Mouse (Mus musculus) intestine, postnatal 0 days (tissue): Measurements from ENCODE around the gene Peak1. TPM values are rescaled to one million over a fixed set of nuclear protein-coding genes. Genes with fewer than 3 reads are reported as not detected.

ENCODE experiments used
- ATAC-seq: fragments of 200-750 bp; cut with Nextera tagmentation; 2 replicates; pipeline ENCODE4 v1.8.0; 2017; ENCODE audit warnings: mild to moderate bottlenecking, moderate TSS enrichment, moderate library complexity
- H3K27ac ChIP-seq: fragments of 300-500 bp; sonication (generic); 2 replicates; pipeline ENCODE4 v1.5.1; 2014; ENCODE audit warnings: mild to moderate bottlenecking, low read depth, low read length, moderate library complexity
- H3K27me3 ChIP-seq: fragments of 300-500 bp; sonication (generic); replicated peaks from 2 replicates; pipeline ENCODE4 v1.6.1; 2014; ENCODE audit warnings: low read length, mixed read lengths; ENCODE audit not compliant: control insufficient read depth, insufficient read depth
- H3K36me3 ChIP-seq: fragments of 300-500 bp; sonication (generic); 2 replicates; pipeline ENCODE4 v1.6.1; 2014; ENCODE audit warnings: mild to moderate bottlenecking, moderate library complexity; ENCODE audit not compliant: control insufficient read depth, insufficient read depth
- H3K4me1 ChIP-seq: fragments of 300-500 bp; sonication (generic); replicated peaks from 2 replicates; pipeline ENCODE4 v1.6.1; 2014; ENCODE audit warnings: antibody characterized with exemption, low read length, mixed read lengths; ENCODE audit not compliant: control insufficient read depth, insufficient read depth
- H3K4me2 ChIP-seq: fragments of 300-500 bp; sonication (generic); replicated peaks from 2 replicates; pipeline ENCODE4 v1.6.1; 2014; ENCODE audit warnings: low read depth, mild to moderate bottlenecking, moderate library complexity
- H3K4me3 ChIP-seq: fragments of 300-500 bp; sonication (generic); 2 replicates; pipeline ENCODE4 v1.5.1; 2014; ENCODE audit warnings: low read depth, low read length
- H3K9ac ChIP-seq: fragments of 300-500 bp; sonication (generic); 2 replicates; pipeline ENCODE4 v1.6.1; 2014; ENCODE audit warnings: mild to moderate bottlenecking, low read depth, low read length
- H3K9me3 ChIP-seq: fragments of 300-500 bp; sonication (generic); 2 replicates; pipeline ENCODE4 v1.6.1; 2016; ENCODE audit warnings: mixed run types; ENCODE audit not compliant: control insufficient read depth
- CTCF ChIP-seq: sonication (generic); IDR thresholded peaks from 2 replicates; pipeline ENCODE4 v1.5.1; 2016; ENCODE audit warnings: low read depth, mild to moderate bottlenecking, control low read depth, antibody characterized with exemption, moderate library complexity
- WGBS: fragments of 180-500 bp; shearing (Covaris S2); extraction: QIAGEN DNeasy Blood & Tissue Kit; methylation state at CpG from one replicate; pipeline ENCODE4 v1.1.7; 2014; 5-methylcytosine and 5-hydroxymethylcytosine counted together
- polyA plus RNA-seq: library from polyadenylated mRNA; unstranded; fragments of >200 nt; fragmentation: Nextera tagmentation; extraction: Ambion mirVana; gene quantifications from 2 replicates; pipeline ENCODE4 v1.2.1, GENCODE M21; 2015

Peak1 gene
- polyA plus RNA-seq, 1 experiment from 2014 or later = 5.9 TPM

GRCm38 (mm10) chr9:56304526-56304925 is 113.3 kb downstream of the Peak1 start:
- no peak overlapping the region for H3K27ac ChIP-seq
- H3K9me3 ChIP-seq = no peaks in the 10 kb centered on the region
- no peaks in the 10 kb centered on the region for H3K36me3 ChIP-seq
- H3K4me1 ChIP-seq = no peaks in the 10 kb centered on the region
- ATAC-seq = no peak
- H3K4me2 ChIP-seq = no peak overlapping the region
- no peak for TF ChIP-seq CTCF
- H3K27me3 ChIP-seq = no peaks in the 10 kb centered on the region
- no peak overlapping the region for H3K9ac ChIP-seq
- 89% methylated on average over 2 of the region's 2 CpGs for WGBS
- H3K4me3 ChIP-seq = no peak overlapping the region

- Histone ChIP-seq H3K27ac (no peak overlapping the region), H3K9me3 (no peaks in the 10 kb centered on the region), H3K4me2 (no peak overlapping the region), H3K4me1 (no peaks in the 10 kb centered on the region), H3K27me3 (no peaks in the 10 kb centered on the region), H3K36me3 (no peaks in the 10 kb centered on the region), H3K4me3 (no peak overlapping the region), H3K9ac (no peak overlapping the region)
- ATAC-seq = no peak
- no peak for TF ChIP-seq CTCF
- 43% methylated on average over 3 of the region's 3 CpGs for WGBS
These were observed 114.9 kb downstream of the Peak1 start for GRCm38 (mm10) chr9:56302921-56303465.

GRCm38 (mm10) chr9:56290019-56290418 is 127.8 kb downstream of the Peak1 start:
- Histone ChIP-seq H3K27ac (no peak overlapping the region), H3K27me3 (no peaks in the 10 kb centered on the region), H3K4me3 (no peak overlapping the region), H3K9me3 (no peaks in the 10 kb centered on the region), H3K4me2 (no peak overlapping the region), H3K4me1 (no peaks in the 10 kb centered on the region), H3K36me3 (no peaks in the 10 kb centered on the region), H3K9ac (no peak overlapping the region)
- ATAC-seq = no peak
- TF ChIP-seq CTCF = no peak
- 87% methylated on average over 2 of the region's 2 CpGs for WGBS

- no peak overlapping the region for H3K9ac ChIP-seq
- H3K4me2 ChIP-seq = no peak overlapping the region
- 85% methylated on average over 5 of the region's 5 CpGs for WGBS
- no peak for TF ChIP-seq CTCF
- no peaks in the 10 kb centered on the region for H3K4me1 ChIP-seq
- H3K36me3 ChIP-seq = no peaks in the 10 kb centered on the region
- H3K27ac ChIP-seq = no peak overlapping the region
- H3K27me3 ChIP-seq = no peaks in the 10 kb centered on the region
- no peak overlapping the region for H3K4me3 ChIP-seq
- H3K9me3 ChIP-seq = no peaks in the 10 kb centered on the region
- ATAC-seq = no peak
These were observed 135.4 kb downstream of the Peak1 start for GRCm38 (mm10) chr9:56282481-56282880.

GRCm38 (mm10) chr9:56273576-56273975 is 144.3 kb downstream of the Peak1 start:
- no peaks in the 10 kb centered on the region; the same call in none of the 2 replicates for H3K4me1 ChIP-seq
- H3K9ac ChIP-seq = no peak overlapping the region
- no peaks in the 10 kb centered on the region for H3K9me3 ChIP-seq
- H3K36me3 ChIP-seq = no peaks in the 10 kb centered on the region
- H3K27me3 ChIP-seq = no peaks in the 10 kb centered on the region
- WGBS = 87% methylated on average over 3 of the region's 3 CpGs
- no peak for ATAC-seq
- TF ChIP-seq CTCF = no peak
- H3K27ac ChIP-seq = no peak overlapping the region
- H3K4me2 ChIP-seq = no peak overlapping the region
- no peak overlapping the region for H3K4me3 ChIP-seq

- peak overlapping the region; percentile 56 for H3K4me2 ChIP-seq
- ATAC-seq = peak; percentile 88
- peak overlapping the region; percentile 16 for H3K4me3 ChIP-seq
- H3K9me3 ChIP-seq = no peaks in the 10 kb centered on the region
- no peaks in the 10 kb centered on the region for H3K36me3 ChIP-seq
- H3K4me1 ChIP-seq = no peaks in the 10 kb centered on the region; the same call in none of the 2 replicates
- H3K9ac ChIP-seq = no peak overlapping the region
- H3K27me3 ChIP-seq = no peaks in the 10 kb centered on the region
- H3K27ac ChIP-seq = peak overlapping the region; percentile 30; the same call in 1 of the 2 replicates
- TF ChIP-seq CTCF = no peak
- 33% methylated on average over 2 of the region's 2 CpGs for WGBS
These were observed 145.6 kb downstream of the Peak1 start for GRCm38 (mm10) chr9:56272247-56272598.
